ENCODE assay signal across 21 mouse cellular contexts in the genomic region with DNA sequence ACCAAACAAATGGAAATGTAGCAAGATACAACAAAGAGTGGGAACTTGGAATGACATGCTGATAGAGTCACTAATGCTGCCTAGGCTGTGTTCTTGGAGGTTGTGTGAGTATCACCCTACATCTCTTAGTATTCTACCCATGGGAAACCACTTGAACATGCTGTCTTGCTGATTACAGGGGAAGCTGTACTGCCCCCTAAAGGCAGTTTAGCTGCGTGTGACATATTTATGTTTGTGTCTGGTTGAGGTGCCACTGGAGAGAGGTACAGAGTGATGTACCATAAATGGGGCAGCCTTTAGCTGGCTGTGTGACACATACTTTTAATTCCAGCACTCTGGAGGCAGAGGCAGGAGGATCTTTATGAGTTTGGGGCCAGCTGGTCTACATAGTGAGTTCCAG.
DNase-seq lines count a peak whose midpoint lies in the region; ATAC-seq and TF ChIP-seq lines count a peak whose summit lies in the region.
"Had no signal": no experiment of that assay in that cellular context is flagged by ENCODE, and none has a peak within 500 bp of the region (broad histone marks: within the 10 kb centered on the region; RNA-seq: fewer than 3 reads in every experiment).

No protein-coding gene starts in this region.

- H3K36me3 ChIP-seq in kidney, postnatal 0 days (ENCODE audit: insufficient read depth, low read length), result no peaks in the 10 kb centered on the region
- no peaks in the 10 kb centered on the region for H3K36me3 ChIP-seq in kidney, embryonic 16.5 days (ENCODE audit: insufficient read depth, low read length)
- H3K36me3 ChIP-seq in thymus, adult 2 months (ENCODE audit: control insufficient read depth, insufficient read depth, low read length), result no peaks in the 10 kb centered on the region
- H3K36me3 ChIP-seq: embryonic facial prominence, embryonic 13.5 days; heart, embryonic 13.5 days; limb, embryonic 13.5 days; stomach, embryonic 15.5 days had no signal

- no peaks in the 10 kb centered on the region for H3K27me3 ChIP-seq in kidney, postnatal 0 days (ENCODE audit: insufficient read depth, low read length)
- no peaks in the 10 kb centered on the region for H3K27me3 ChIP-seq in kidney, embryonic 16.5 days (ENCODE audit: insufficient read depth, low read length)
- H3K27me3 ChIP-seq in thymus, adult 2 months (ENCODE audit: control insufficient read depth, insufficient read depth, low read length), result no peaks in the 10 kb centered on the region
- H3K27me3 ChIP-seq: embryonic facial prominence, embryonic 13.5 days; limb, embryonic 13.5 days; stomach, embryonic 15.5 days had no signal

- no peak overlapping the region for H3K4me3 ChIP-seq in kidney, postnatal 0 days (replicated peaks; ENCODE audit: low read depth, low read length)
- no peak overlapping the region for H3K4me3 ChIP-seq in kidney, embryonic 16.5 days (ENCODE audit: low read length)
- H3K4me3 ChIP-seq in thymus, adult 2 months (ENCODE audit: control insufficient read depth, insufficient read depth, low read length), result no peak overlapping the region
- H3K4me3 ChIP-seq: embryonic facial prominence, embryonic 13.5 days; heart, embryonic 13.5 days; limb, embryonic 13.5 days; stomach, embryonic 15.5 days had no signal

- 86% methylated on average over 1 of the region's 1 CpGs for WGBS in kidney, postnatal 0 days
- 80% methylated on average over 1 of the region's 1 CpGs for WGBS in kidney, embryonic 16.5 days
- 67% methylated on average over 1 of the region's 1 CpGs for WGBS in thymus, adult 2 months

- H3K4me1 ChIP-seq in kidney, postnatal 0 days (replicated peaks; ENCODE audit: insufficient read depth, low read length), result no peaks in the 10 kb centered on the region; the same call in 1 of the 2 replicates
- peaks cover 9% of the 10 kb centered on the region; the same call in 1 of the 2 replicates for H3K4me1 ChIP-seq in kidney, embryonic 16.5 days (ENCODE audit: insufficient read depth, low read length)
- no peaks in the 10 kb centered on the region for H3K4me1 ChIP-seq in thymus, adult 2 months (replicated peaks; ENCODE audit: control insufficient read depth, insufficient read depth, low read length)
- H3K4me1 ChIP-seq: stomach, embryonic 15.5 days had no signal

- ATAC-seq in kidney, postnatal 0 days (replicated peaks; ENCODE audit: low FRiP score, low read depth), result no peak
- no peak for ATAC-seq in kidney, embryonic 16.5 days (ENCODE audit: low FRiP score, low TSS enrichment)
- ATAC-seq: inflammation-experienced regulatory T-cells, adult 6 months had no signal

- no peak overlapping the region for H3K4me2 ChIP-seq in kidney, postnatal 0 days (ENCODE audit: low read length)
- no peak overlapping the region for H3K4me2 ChIP-seq in kidney, embryonic 16.5 days (replicated peaks; ENCODE audit: low read depth, low read length)
- H3K4me2 ChIP-seq: embryonic facial prominence, embryonic 13.5 days; heart, embryonic 13.5 days; limb, embryonic 13.5 days; stomach, embryonic 15.5 days had no signal

- TF ChIP-seq CTCF in kidney, postnatal 0 days (IDR thresholded peaks at IDR 0.05; ENCODE audit: low read depth), result peak; percentile 41
- no peak for TF ChIP-seq CTCF in thymus, adult 2 months (IDR thresholded peaks at IDR 0.05; ENCODE audit: borderline replicate concordance, control insufficient read depth, extremely low read depth, insufficient read depth, low read length, poor library complexity)

- no peaks in the 10 kb centered on the region for H3K9me3 ChIP-seq in kidney, postnatal 0 days (replicated peaks; ENCODE audit: low read length)
- no peaks in the 10 kb centered on the region for H3K9me3 ChIP-seq in kidney, embryonic 16.5 days (ENCODE audit: low read length)
- H3K9me3 ChIP-seq: embryonic facial prominence, embryonic 13.5 days; heart, embryonic 13.5 days; limb, embryonic 13.5 days; stomach, embryonic 15.5 days had no signal

- no peak overlapping the region for H3K27ac ChIP-seq in kidney, postnatal 0 days
- no peak overlapping the region for H3K27ac ChIP-seq in kidney, embryonic 16.5 days (ENCODE audit: low read length)
- no peak overlapping the region for H3K27ac ChIP-seq in thymus, adult 2 months (ENCODE audit: control insufficient read depth, insufficient read depth, low read length)
- H3K27ac ChIP-seq: embryonic facial prominence, embryonic 13.5 days; heart, embryonic 13.5 days; limb, embryonic 13.5 days; stomach, embryonic 15.5 days had no signal

- DNase-seq in kidney, postnatal 0 days (ENCODE audit: low spot score), result no peak
- DNase-seq in thymus, postnatal 0 days (ENCODE audit: low spot score), result peak; percentile 15
- DNase-seq in thymus, adult 2 months, result no peak
- DNase-seq in R1 (ENCODE audit: low read depth, low spot score), result peak; percentile 50
- DNase-seq in naive thymus-derived CD4-positive, alpha-beta T cell, adult 2 months (ENCODE audit: low read depth), result peak; percentile 29
- no peak for DNase-seq in left cerebral cortex, postnatal 36 days (ENCODE audit: low spot score in 2 of 2)
- no peak for DNase-seq in layer of hippocampus, postnatal 10 days (ENCODE audit: low spot score in 2 of 2)
- DNase-seq: adrenal gland, adult 2 months; cerebellum, adult 11-12 months; gastrocnemius, postnatal 25 days; heart, postnatal 4 days; kidney, postnatal 36 days; layer of hippocampus, postnatal 36 days; midbrain, embryonic 14.5 days; right cerebral cortex, adult 18-20 months had no signal

- no peak overlapping the region for H3K9ac ChIP-seq in kidney, postnatal 0 days (ENCODE audit: low read depth, low read length)
- no peak overlapping the region for H3K9ac ChIP-seq in kidney, embryonic 16.5 days (replicated peaks; ENCODE audit: low read length)
- H3K9ac ChIP-seq: embryonic facial prominence, embryonic 13.5 days; heart, embryonic 13.5 days; limb, embryonic 13.5 days; stomach, embryonic 15.5 days had no signal

- intact Hi-C loops in left cerebral cortex, postnatal 36 days (cut with DNase I), result no loop called here

- no peak for TF ChIP-seq POLR2A in thymus, adult 2 months (IDR thresholded peaks at IDR 0.05; ENCODE audit: control insufficient read depth, extremely low read depth, insufficient read depth, low read length, poor library complexity)

Comparison
In these comparisons a context has a peak if more than half of its experiments do, and no peak if none do; other contexts are left out.
1. DNase-seq: peak in thymus, postnatal 0 days (single experiment), R1 (single experiment) and naive thymus-derived CD4-positive, alpha-beta T cell, adult 2 months (single experiment); none in kidney, postnatal 0 days (single experiment), thymus, adult 2 months (single experiment), left cerebral cortex, postnatal 36 days (0 of 2) and layer of hippocampus, postnatal 10 days (0 of 2).